Mouse (Mus musculus) ES-CJ7 (cell line): Measurements from ENCODE around the gene Sfxn4.
A peak's percentile ranks its signal among the peaks of the same experiment; 100 is the strongest.

Experiments
- DNase-seq: peaks from one replicate; pipeline ENCODE4 v3.0.0; 2011; ENCODE audit warnings: low read depth, low spot score

Gene Sfxn4

GRCm38 (mm10) chr19:60843324-60843723 lies 18.0 kb downstream of the Sfxn4 start:
- DNase-seq: no peak

DNA sequence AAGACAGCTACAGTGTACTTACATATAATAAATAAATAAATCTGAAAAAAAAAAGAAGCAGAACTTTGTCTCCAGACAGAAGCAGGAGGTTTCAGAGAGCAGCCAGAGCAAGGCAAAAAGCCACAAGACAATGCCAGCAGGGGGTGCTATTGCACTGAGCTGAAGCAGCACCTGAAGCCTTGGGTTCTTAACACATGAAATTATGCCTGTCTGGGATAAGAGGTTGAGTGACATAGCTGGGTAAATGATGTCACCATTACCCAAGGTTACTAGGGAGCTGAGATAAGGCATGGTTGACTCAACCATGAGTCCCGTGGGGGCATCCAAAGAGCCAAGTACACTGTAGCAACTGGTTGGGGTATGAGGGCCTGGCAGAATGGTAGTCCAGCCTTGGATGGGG lies 23.5 kb downstream of the Sfxn4 start:
- DNase-seq: peak; percentile 70

GRCm38 (mm10) chr19:60818677-60819076 lies 42.6 kb downstream of the Sfxn4 start:
- no peak for DNase-seq

GRCm38 (mm10) chr19:60813133-60813532 lies 48.1 kb downstream of the Sfxn4 start:
- DNase-seq: no peak

GRCm38 (mm10) chr19:60812036-60812389 lies 49.3 kb downstream of the Sfxn4 start:
- DNase-seq: no peak

DNA sequence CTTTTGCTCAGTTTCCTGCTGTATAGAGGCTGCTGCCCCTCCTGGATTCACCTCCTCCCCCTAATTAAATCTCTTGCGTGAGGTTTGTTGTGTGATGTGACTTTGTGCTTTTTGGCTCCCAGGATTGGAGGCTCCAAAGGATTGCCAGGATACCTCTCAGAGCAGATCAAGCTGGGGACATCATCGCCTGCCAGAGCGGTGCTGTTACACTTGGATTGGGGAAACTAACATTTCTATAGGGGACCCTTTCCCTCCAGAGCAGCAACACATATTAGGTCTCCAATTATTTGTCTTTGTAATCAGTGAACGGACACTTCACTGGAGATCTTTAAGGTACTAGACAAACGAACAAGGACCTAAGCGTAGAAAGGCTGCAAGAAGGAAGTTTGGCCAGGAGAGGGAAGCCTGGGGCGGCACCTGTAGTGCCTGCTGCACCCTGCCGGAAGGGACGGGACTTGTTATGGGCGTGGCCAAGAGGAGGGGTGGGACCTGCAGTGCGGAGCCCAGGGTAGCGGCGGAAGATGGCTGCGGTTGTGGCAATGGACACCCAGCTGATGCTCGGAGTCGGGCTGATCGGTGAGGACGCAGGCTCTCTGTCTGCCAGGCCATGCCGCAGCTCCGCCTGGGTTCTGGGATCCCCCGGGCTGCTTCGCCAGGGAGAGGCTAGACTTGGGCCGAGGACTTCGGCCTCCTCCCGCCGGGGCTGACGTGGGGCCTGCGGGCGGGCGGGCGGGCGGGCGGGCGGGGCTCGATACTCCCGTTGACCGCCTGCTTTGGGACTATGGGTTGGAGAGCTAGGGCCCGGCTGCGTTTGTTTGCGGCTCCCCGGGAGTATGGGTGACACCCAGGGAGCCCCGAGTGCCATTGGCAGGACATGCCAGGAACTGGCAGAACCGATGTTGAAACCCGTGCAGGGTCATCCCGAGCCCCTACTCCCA lies 49.9 kb downstream of the Sfxn4 start, which contains the start of gene Fam45a:
Gene Fam45a, plus strand, starts transcription at position 488 of the 938 bp plus-strand sequence.
- DNase-seq: peak; percentile 93

- DNase-seq: no peak
Measured at GRCm38 (mm10) chr19:60809927-60810326, 51.4 kb downstream of the Sfxn4 start.

DNA sequence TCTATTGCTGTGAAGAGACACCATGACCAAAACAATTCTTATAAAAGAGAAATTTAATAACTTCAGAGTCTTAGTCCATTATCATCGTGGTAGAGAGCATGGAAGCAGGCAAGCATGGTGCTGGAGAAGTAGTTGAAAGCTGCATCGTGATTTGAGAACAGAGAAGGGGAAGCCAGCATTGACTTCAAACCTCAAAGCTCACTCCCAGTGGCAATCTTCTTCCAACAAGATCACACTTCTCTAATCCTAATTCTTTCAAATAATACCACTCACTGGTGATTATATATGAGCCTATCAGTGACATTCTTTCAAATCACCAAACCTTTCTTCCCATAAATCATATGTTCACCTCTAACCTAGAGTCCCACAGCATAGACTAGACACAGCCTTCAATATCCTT lies 56.4 kb downstream of the Sfxn4 start:
- no peak for DNase-seq

DNA sequence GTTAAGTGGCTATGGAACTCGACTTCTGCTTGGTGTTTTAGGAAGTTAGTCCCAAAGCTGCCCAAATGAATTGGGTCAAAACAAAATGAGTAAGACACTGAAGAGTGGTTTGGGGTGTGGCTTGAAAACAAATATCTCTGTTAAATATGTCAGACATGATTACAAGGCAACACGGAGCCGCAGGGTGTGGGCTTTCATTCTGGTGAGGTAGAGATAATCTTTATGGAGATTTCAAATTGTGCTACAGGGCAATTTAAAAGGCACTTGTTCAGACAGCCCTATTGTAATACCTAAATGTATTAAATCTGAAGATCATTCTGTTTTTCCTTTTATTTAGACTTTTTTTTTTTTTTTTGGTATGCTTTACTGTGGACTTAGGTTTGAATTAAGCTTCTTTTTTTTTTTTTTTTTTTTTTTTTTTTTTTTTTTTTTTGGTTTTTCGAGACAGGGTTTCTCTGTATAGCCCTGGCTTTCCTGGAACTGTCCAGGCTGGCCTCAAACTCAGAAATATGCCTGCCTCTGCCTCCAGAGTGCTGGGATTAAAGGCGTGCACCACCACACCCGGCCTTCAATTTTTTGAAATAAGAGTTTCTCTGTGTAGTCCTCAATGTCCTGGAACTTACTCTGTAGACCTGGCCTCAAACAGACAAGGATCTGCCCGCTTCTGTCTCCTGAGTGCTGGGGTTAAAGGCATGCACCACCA lies 61.3 kb downstream of the Sfxn4 start:
- no peak for DNase-seq

DNA sequence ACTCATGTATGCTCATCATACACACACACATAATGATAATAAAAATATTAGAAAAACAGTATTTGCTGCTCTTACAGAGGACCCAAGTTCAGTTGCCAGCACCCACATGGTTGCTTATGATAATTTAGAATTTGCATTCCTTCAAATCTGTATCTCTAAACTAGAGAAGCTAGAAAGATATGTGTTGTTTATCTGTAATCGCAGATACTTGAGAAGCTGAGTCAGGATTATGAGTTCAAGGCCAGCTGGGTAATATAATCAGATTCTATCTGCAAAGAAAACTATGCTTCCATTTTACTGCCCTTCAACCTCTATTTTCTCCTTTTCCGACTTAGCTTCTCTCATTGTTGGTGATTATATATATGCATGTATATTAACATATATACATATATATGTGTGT lies 63.9 kb downstream of the Sfxn4 start:
- DNase-seq: no peak

GRCm38 (mm10) chr19:60795244-60795643 lies 66.0 kb downstream of the Sfxn4 start:
- DNase-seq: no peak

GRCm38 (mm10) chr19:60793170-60793707 lies 68.0 kb downstream of the Sfxn4 start:
- no peak for DNase-seq

- no peak for DNase-seq
Measured at GRCm38 (mm10) chr19:60791164-60791563, 70.1 kb downstream of the Sfxn4 start.

GRCm38 (mm10) chr19:60790551-60791161 lies 70.6 kb downstream of the Sfxn4 start, which contains the start of gene Eif3a:
Gene Eif3a (minus strand): TSS chr19:60790658.
- DNase-seq: peak; percentile 93

GRCm38 (mm10) chr19:60789919-60790506 lies 71.3 kb downstream of the Sfxn4 start:
- DNase-seq: peak; percentile 69

DNA sequence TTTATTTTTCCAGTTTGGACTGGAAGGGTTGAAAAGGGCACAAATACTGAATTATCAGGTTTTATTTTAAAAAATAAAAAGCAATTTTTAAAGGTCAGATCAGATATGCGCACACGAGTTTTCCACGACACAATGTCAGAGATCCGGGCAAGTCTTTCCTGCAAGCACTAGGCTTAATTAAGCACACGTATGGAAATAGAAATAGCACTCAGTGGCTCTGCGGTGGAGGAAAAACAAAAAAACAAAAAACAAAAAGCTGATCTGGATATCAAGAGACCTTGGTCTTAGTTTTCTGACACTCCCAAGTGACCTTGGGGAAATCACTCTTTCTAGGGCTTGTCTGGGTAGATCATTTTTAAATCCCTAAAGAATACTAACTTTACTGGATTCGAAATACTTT lies 71.8 kb downstream of the Sfxn4 start:
- no peak for DNase-seq

DNA sequence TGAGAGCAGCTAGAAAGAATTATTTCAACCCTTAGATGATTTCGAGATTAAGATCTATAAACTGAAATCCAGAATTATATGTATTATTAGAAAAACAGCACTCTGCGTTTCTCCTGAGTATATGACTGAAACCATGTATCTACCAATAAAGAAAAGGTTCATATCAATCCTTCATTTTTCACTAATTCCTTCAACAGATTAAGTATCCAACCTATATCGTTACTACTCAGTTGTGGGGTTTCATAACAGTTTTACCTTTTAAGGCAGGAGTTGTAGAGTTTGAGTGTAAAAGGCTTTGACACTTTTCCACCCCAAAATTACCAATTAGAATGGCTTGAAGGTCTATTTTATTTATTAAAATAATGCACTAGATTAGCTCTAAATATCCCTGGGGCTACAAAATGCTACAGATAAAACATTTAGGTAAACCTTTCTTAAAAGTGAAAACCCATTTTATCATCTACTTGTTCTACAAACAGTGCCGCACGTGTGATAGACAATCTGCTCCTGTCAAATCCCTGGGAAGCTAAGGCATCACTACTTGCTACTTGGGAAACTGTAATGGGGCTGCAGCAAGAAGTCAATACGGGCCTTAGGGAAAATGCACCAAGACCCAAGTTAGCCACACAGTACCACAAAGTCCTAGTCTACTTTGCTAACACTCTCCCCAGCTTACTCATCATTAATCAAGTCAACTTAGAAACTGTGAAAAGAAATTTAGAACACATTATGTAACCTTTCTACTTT lies 72.9 kb downstream of the Sfxn4 start:
- DNase-seq: peak; percentile 19

DNA sequence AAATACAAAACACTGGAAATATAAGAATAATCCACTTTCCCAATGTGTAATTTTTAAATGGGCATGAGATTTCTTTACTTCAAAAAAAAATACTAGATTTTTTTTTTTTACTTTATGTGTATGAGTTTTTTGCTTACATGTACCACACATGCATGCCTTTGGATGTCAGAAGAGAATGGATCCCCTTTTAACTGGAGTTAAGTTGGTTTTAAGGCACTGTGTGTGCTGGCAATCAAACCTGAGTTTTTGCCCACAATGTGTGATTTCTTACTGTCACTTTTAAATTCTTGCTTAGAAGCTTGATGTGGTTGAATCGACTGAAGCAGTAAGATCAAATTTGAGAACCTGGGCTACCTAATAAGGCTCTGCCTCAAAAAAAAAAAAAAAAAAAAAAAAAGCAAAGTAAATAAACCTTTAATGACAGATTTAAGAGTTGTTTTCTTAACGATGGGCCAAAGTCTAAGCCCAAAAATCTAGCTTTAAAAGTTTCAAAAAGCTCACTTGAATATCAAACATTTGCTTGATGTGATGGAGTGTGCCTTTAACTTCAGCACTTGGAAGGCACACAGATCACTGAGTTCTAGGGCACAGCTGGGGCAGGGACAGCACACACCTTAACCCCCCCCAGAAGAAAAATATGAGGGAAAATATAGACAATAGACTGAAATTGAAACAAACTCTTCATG lies 73.7 kb downstream of the Sfxn4 start:
- DNase-seq: no peak
